Mouse (Mus musculus): ENCODE measurements around the gene Htatsf1.

DNA sequence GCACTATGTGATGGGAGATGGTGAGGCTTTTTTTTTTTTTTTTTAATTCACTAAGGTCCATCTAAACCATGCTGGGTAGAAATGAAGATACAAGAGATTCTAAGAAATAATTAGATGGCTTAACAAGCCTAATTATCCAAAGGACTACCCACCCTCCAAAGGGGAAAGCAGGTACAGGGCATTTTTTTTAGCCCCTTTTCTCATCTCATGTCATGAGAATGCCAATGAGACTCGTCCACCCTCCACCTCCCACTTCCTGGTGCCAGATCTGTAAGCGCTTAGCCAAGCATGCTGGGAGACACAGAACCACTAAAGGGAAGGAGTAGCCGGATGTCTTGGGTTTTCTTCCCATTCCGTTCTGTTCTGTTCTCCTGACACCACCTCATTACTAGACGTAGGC is 10.6 kb upstream of the Htatsf1 start, which contains the start of gene Brs3:
- TF ChIP-seq CTCF (IDR thresholded peaks at IDR 0.05; ENCODE audit: low read depth) (no peak), EP300 (optimal IDR thresholded peaks at IDR 0.05) (no peak)
